24 mouse cellular contexts compared by ENCODE assay signal in the genomic region with DNA sequence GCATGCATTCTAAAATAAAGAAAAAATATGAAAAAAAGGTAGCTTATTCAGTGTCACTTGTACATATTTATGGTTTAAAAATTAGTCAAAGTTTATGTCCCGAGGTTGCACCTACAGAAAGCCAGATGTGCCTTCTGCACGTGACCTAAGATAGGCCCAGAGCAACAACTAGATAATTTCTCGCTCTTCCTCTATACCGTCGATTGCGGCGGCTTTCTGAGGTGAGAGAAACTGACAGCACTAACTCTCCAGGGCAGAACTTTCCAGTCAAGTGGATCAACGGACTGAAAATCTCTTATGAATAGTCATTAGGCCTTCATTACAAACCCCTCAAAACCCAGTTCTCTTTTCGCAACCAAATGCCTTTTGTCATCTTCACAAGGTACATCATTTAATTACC. TPM values are rescaled to one million over a fixed set of nuclear protein-coding genes. Genes with fewer than 3 reads are reported as not detected.
DNase-seq lines count a peak whose midpoint lies in the region; ATAC-seq and TF ChIP-seq lines count a peak whose summit lies in the region.
"Had no signal": no experiment of that assay in that cellular context is flagged by ENCODE, and none has a peak within 500 bp of the region (broad histone marks: within the 10 kb centered on the region; RNA-seq: fewer than 3 reads in every experiment).

No protein-coding gene starts in this region.

- H3K36me3 ChIP-seq in liver, embryonic 11.5 days (ENCODE audit: control insufficient read depth, insufficient read depth, low read length): peaks cover 4% of the 10 kb centered on the region; the same call in 1 of the 2 replicates
- H3K36me3 ChIP-seq: embryonic facial prominence, embryonic 13.5 days; forebrain, embryonic 10.5 days; heart, embryonic 15.5 days; limb, embryonic 12.5 days; lung, embryonic 15.5 days; midbrain, embryonic 12.5 days; neural tube, embryonic 15.5 days; stomach, embryonic 15.5 days had no signal

- H3K9me3 ChIP-seq in liver, embryonic 11.5 days (ENCODE audit: control insufficient read depth, low read length): no peaks in the 10 kb centered on the region
- H3K9me3 ChIP-seq: embryonic facial prominence, embryonic 13.5 days; forebrain, embryonic 10.5 days; heart, embryonic 15.5 days; limb, embryonic 12.5 days; lung, embryonic 15.5 days; midbrain, embryonic 12.5 days; neural tube, embryonic 15.5 days; stomach, embryonic 15.5 days had no signal

- 58% methylated on average over 9 of the region's 9 CpGs for WGBS in liver, embryonic 11.5 days

- H3K27ac ChIP-seq in layer of hippocampus, adult 2 months: peak overlapping the region; percentile 86
- peak overlapping the region; percentile 89 for H3K27ac ChIP-seq in cortical plate, adult 2 months (ENCODE audit: insufficient read depth, low read length)
- peak overlapping the region; percentile 77 for H3K27ac ChIP-seq in liver, embryonic 11.5 days (ENCODE audit: low read depth, low read length)
- H3K27ac ChIP-seq: embryonic facial prominence, embryonic 13.5 days; gastrocnemius, adult 2 months; heart, embryonic 15.5 days; kidney, postnatal 0 days; limb, embryonic 12.5 days; lung, embryonic 15.5 days; macrophage; neural tube, embryonic 15.5 days; stomach, embryonic 15.5 days had no signal

- H3K4me3 ChIP-seq in layer of hippocampus, adult 2 months: no peak overlapping the region
- H3K4me3 ChIP-seq in cortical plate, adult 2 months (ENCODE audit: insufficient read depth, low read length): no peak overlapping the region
- no peak overlapping the region for H3K4me3 ChIP-seq in liver, embryonic 11.5 days (ENCODE audit: low read depth, low read length)
- H3K4me3 ChIP-seq: embryonic facial prominence, embryonic 13.5 days; forebrain, embryonic 10.5 days; gastrocnemius, adult 2 months; heart, embryonic 15.5 days; limb, embryonic 12.5 days; lung, embryonic 15.5 days; midbrain, embryonic 12.5 days; myocyte; neural tube, embryonic 15.5 days; stomach, embryonic 15.5 days had no signal

- H3K27me3 ChIP-seq in liver, embryonic 11.5 days (replicated peaks; ENCODE audit: control insufficient read depth, insufficient read depth, low read length): no peaks in the 10 kb centered on the region
- H3K27me3 ChIP-seq: embryonic facial prominence, embryonic 13.5 days; heart, embryonic 15.5 days; lung, embryonic 15.5 days; midbrain, embryonic 12.5 days; neural tube, embryonic 15.5 days; stomach, embryonic 15.5 days had no signal

- H3K9ac ChIP-seq in liver, embryonic 11.5 days (ENCODE audit: low read depth, low read length): no peak overlapping the region
- H3K9ac ChIP-seq: embryonic facial prominence, embryonic 13.5 days; heart, embryonic 15.5 days; limb, embryonic 12.5 days; lung, embryonic 15.5 days; midbrain, embryonic 12.5 days; neural tube, embryonic 15.5 days; stomach, embryonic 15.5 days had no signal

- ATAC-seq in liver, embryonic 11.5 days (replicated peaks; ENCODE audit: low FRiP score): peak; percentile 50; the same call in 1 of the 2 replicates
- ATAC-seq in megakaryocyte-erythroid progenitor cell, adult 5-6 weeks (replicated peaks; ENCODE audit: low FRiP score, low TSS enrichment, poor library complexity, severe bottlenecking): 0 out of 2 replicates have a peak, but pooled peaks have one; percentile 19

- H3K4me1 ChIP-seq in cortical plate, adult 2 months (ENCODE audit: control insufficient read depth, insufficient read depth, low read length): peaks cover 24% of the 10 kb centered on the region
- peaks cover 60% of the 10 kb centered on the region for H3K4me1 ChIP-seq in liver, embryonic 11.5 days (replicated peaks; ENCODE audit: control insufficient read depth, insufficient read depth, low read length)

- H3K4me2 ChIP-seq in liver, embryonic 11.5 days: peak overlapping the region; percentile 7; the same call in 1 of the 2 replicates
- H3K4me2 ChIP-seq: embryonic facial prominence, embryonic 13.5 days; heart, embryonic 15.5 days; limb, embryonic 12.5 days; lung, embryonic 15.5 days; neural tube, embryonic 15.5 days; stomach, embryonic 15.5 days had no signal

- TF ChIP-seq CTCF in layer of hippocampus, adult 2 months (conservative IDR thresholded peaks at IDR 0.05): no peak
- no peak for TF ChIP-seq CTCF in cortical plate, adult 2 months (IDR thresholded peaks at IDR 0.05; ENCODE audit: extremely low read depth, insufficient read depth, low read length)

- TF ChIP-seq POLR2A in cortical plate, adult 2 months (IDR thresholded peaks at IDR 0.05; ENCODE audit: extremely low read depth, insufficient read depth, low read length): no peak

- DNase-seq in layer of hippocampus, adult 2 months (ENCODE audit: low spot score in 2 of 2): no peak
- DNase-seq in layer of hippocampus, adult 8-10 months (ENCODE audit: low spot score in 2 of 2): no peak
- no peak for DNase-seq in liver, embryonic 11.5 days (ENCODE audit: low spot score)
- DNase-seq in layer of hippocampus, postnatal 14 days (ENCODE audit: low spot score in 2 of 2): no peak
- DNase-seq in thymus, postnatal 10 days (ENCODE audit: low spot score in 2 of 2): no peak
- DNase-seq: adrenal gland, adult 8-10 months; cerebellum, postnatal 10 days; gastrocnemius, adult 2 months; kidney, adult 11 months; layer of hippocampus, adult 9-11 months; thymus, adult 18-20 months had no signal

RNA-seq across cellular contexts. Expression of gene Zeb2, which starts 59.0 kb away (rescaled TPM):
- 100 to 1,000 TPM; 430 to 443 TPM for total RNA-seq in layer of hippocampus, adult 2 months (2021)
- total RNA-seq in layer of hippocampus, adult 8-10 months (2022): 100 to 1,000 TPM; 346 to 374 (median 360) TPM
- polyA plus RNA-seq in cortical plate, adult 2 months (2012; rRNA removed): 63.2 and 65.4 TPM in 2 replicates
- polyA plus RNA-seq in liver, embryonic 11.5 days (2014; fragmentation: Nextera tagmentation; extraction: Ambion mirVana): 32.8 and 33.2 TPM in 2 replicates
- 118 and 125 TPM in 2 replicates for total RNA-seq in megakaryocyte-erythroid progenitor cell, adult 5-6 weeks (2014; fragmentation: Nextera tagmentation)
- total RNA-seq in megakaryocyte-erythroid progenitor cell, adult 5-6 weeks (2017): 113 and 119 TPM in 2 replicates
- 100 to 1,000 TPM; 345 to 384 TPM for total RNA-seq in layer of hippocampus, postnatal 14 days (2021)
